Mouse (Mus musculus): Measurements from ENCODE around the gene Ncln. TPM values are rescaled to one million over a fixed set of nuclear protein-coding genes. Genes with fewer than 3 reads are reported as not detected.

Gene Ncln
- polyA plus RNA-seq, 1 experiment: 40.9 TPM

DNA sequence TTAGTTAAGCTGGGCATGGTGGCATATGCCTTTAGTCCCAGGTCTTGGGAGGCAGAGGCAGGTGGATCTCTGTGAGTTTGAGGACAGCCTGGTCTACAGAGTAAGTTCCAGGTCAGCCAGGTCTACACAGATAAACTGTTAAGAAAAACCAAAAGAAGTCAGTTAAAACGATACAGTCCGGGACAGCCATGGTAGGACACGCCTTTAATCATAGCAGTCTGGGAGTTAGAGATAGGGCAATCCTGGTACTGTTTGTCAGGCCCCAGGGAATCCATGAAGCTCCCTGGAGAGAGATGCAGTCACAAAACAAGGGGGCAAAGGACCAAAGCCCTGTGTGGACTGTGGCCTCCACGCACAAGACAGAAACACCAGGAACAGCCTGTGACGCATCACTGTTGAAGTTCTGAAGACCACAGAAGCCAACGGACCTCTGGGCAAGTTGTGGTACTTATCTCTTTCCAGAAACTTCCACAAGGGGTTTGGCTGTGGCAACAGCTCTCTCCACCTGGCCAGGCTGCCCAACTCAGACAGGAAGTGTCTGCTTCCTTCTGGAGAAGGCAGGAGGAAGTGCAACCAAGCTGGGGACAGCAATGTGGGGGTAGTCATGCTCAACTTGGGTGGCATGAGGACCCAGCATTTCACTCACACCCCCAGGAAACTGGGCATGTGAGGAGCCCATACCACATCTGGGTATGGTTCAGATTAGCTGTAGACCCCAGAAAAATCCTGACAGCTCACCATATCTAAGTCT is 23.2 kb upstream of the Ncln start:
- Histone ChIP-seq H3K4me1 (ENCODE audit: control insufficient read depth, insufficient read depth, low read length) (peaks cover 43% of the 10 kb centered on the region), H3K27ac (ENCODE audit: insufficient read depth, low read depth, low read length) (peak overlapping the region; percentile 91), H3K4me3 (ENCODE audit: insufficient read depth, low read length) (peak overlapping the region; percentile 33)
- TF ChIP-seq POLR2A (IDR thresholded peaks at IDR 0.05; ENCODE audit: borderline replicate concordance, low read depth, low read length) (no peak), CTCF (IDR thresholded peaks at IDR 0.05; ENCODE audit: low read depth, low read length) (no peak)

- peaks cover 43% of the 10 kb centered on the region for H3K4me1 ChIP-seq (ENCODE audit: control insufficient read depth, insufficient read depth, low read length)
- H3K4me3 ChIP-seq (ENCODE audit: insufficient read depth, low read length): no peak overlapping the region
- no peak overlapping the region for H3K27ac ChIP-seq (ENCODE audit: insufficient read depth, low read depth, low read length)
- peak; percentile 48; the same call in 1 of the 2 replicates for TF ChIP-seq CTCF (IDR thresholded peaks at IDR 0.05; ENCODE audit: low read depth, low read length)
- no peak for TF ChIP-seq POLR2A (IDR thresholded peaks at IDR 0.05; ENCODE audit: borderline replicate concordance, low read depth, low read length)
Observed at GRCm38 (mm10) chr10:81518546-81518945, 22.4 kb upstream of the Ncln start.

- Histone ChIP-seq H3K27ac (ENCODE audit: insufficient read depth, low read depth, low read length) (no peak overlapping the region), H3K4me1 (ENCODE audit: control insufficient read depth, insufficient read depth, low read length) (peaks cover 41% of the 10 kb centered on the region)
Observed at GRCm38 (mm10) chr10:81517227-81517626, 21.0 kb upstream of the Ncln start.

DNA sequence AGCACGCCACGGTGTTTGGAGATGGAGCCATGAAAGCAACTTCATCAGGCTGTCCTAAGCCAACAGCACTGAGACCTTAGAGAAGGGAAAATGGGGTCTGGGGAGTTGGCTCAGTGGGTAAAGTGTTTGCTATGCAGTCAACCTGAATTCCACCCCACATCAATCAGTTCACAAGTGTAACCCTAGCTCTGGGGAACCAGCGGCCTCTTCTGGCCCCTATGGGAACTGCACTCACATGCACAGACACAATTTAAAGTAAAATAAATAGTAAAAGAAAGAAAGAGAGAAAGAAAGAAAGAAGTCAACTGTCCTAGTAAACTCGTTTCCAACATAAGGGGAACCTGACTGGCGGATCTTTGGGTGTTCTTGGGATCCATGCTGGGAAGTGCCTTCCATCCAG is 17.6 kb upstream of the Ncln start:
- Histone ChIP-seq H3K27ac (ENCODE audit: insufficient read depth, low read depth, low read length) (no peak overlapping the region), H3K4me1 (ENCODE audit: control insufficient read depth, insufficient read depth, low read length) (peaks cover 19% of the 10 kb centered on the region), H3K4me3 (ENCODE audit: insufficient read depth, low read length) (no peak overlapping the region)
- no peak for TF ChIP-seq CTCF (IDR thresholded peaks at IDR 0.05; ENCODE audit: low read depth, low read length)
- TF ChIP-seq POLR2A (IDR thresholded peaks at IDR 0.05; ENCODE audit: borderline replicate concordance, low read depth, low read length): no peak

More at GRCm38 (mm10) chr10:81517227-81517626, 21.0 kb upstream of the Ncln start:
- no peak overlapping the region for H3K4me3 ChIP-seq (ENCODE audit: insufficient read depth, low read length)
- TF ChIP-seq POLR2A (IDR thresholded peaks at IDR 0.05; ENCODE audit: borderline replicate concordance, low read depth, low read length) (no peak), CTCF (IDR thresholded peaks at IDR 0.05; ENCODE audit: low read depth, low read length) (no peak)

DNA sequence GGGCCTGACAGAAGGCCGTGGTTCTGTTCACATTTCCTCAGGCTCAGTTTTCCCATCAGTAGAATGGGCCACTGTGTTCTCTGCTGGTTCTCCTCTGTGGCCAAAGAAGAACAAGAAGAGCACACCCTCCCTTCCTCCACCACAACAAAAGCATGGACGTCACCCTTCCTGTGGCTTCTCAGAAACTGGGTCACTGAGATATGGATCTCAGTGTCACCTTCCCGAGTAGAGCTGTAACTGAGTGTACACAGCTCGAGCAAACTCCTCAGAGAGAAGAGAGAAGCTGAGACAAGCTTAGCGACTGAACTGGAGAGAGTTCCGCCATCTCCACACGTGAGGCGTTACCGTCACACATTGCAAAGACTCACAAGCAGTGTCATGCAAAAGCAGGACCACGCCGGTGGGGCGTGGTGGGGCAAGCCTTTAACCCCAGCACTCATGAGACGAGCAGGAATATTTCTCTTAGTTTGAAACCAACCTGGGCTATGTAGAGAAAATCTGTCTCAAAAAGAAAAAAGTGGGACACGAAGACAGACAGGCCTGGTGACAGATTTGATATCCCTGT is 14.1 kb upstream of the Ncln start:
- TF ChIP-seq CTCF (IDR thresholded peaks at IDR 0.05; ENCODE audit: low read depth, low read length) (no peak), POLR2A (IDR thresholded peaks at IDR 0.05; ENCODE audit: borderline replicate concordance, low read depth, low read length) (no peak)
- Histone ChIP-seq H3K27ac (ENCODE audit: insufficient read depth, low read depth, low read length) (no peak overlapping the region), H3K4me3 (ENCODE audit: insufficient read depth, low read length) (no peak overlapping the region), H3K4me1 (ENCODE audit: control insufficient read depth, insufficient read depth, low read length) (no peaks in the 10 kb centered on the region)

DNA sequence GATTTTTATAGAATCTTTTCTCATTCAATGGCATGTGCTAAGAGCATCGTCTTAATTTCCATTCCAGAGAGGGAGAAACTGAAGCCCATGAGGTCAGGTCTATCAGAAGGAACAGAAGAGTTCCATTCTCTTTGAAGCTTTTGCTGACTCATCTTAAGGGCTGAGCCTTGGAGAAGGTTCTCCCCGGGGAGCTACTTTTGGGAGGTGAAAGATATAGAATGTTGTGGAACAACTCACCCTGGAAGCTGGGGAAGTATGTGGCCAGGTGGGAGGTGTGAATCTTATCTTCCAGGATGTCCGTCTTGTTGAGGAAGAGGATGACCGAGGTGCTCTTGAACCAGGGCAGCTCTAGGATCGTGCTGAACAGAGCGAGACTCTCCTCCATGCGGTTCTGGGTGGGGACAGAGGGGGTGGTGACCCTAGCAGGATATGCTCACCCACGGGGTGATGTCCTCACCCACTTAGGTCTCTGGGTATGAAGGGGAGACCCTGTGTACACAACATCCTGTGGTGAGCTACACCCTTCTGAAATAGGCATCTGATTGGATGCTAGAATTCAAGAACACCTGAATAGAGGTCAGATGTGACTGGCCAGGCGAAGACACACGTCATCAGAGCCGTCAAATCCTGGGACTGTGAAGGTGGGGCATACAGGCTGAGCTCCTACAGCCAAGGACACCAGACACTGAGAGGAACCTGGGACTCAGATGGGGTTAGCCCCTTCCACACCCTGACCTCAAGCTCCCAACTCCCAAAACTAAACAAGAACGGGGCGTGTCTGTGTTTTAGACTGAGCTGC is 11.7 kb upstream of the Ncln start:
- H3K27ac ChIP-seq (ENCODE audit: insufficient read depth, low read depth, low read length): no peak overlapping the region
- no peaks in the 10 kb centered on the region for H3K4me1 ChIP-seq (ENCODE audit: control insufficient read depth, insufficient read depth, low read length)
- TF ChIP-seq CTCF (IDR thresholded peaks at IDR 0.05; ENCODE audit: low read depth, low read length) (no peak), POLR2A (IDR thresholded peaks at IDR 0.05; ENCODE audit: borderline replicate concordance, low read depth, low read length) (no peak)
- no peak overlapping the region for H3K4me3 ChIP-seq (ENCODE audit: insufficient read depth, low read length)

- TF ChIP-seq CTCF (IDR thresholded peaks at IDR 0.05; ENCODE audit: low read depth, low read length) (no peak), POLR2A (IDR thresholded peaks at IDR 0.05; ENCODE audit: borderline replicate concordance, low read depth, low read length) (no peak)
Observed at GRCm38 (mm10) chr10:81507095-81507494, 10.9 kb upstream of the Ncln start.

DNA sequence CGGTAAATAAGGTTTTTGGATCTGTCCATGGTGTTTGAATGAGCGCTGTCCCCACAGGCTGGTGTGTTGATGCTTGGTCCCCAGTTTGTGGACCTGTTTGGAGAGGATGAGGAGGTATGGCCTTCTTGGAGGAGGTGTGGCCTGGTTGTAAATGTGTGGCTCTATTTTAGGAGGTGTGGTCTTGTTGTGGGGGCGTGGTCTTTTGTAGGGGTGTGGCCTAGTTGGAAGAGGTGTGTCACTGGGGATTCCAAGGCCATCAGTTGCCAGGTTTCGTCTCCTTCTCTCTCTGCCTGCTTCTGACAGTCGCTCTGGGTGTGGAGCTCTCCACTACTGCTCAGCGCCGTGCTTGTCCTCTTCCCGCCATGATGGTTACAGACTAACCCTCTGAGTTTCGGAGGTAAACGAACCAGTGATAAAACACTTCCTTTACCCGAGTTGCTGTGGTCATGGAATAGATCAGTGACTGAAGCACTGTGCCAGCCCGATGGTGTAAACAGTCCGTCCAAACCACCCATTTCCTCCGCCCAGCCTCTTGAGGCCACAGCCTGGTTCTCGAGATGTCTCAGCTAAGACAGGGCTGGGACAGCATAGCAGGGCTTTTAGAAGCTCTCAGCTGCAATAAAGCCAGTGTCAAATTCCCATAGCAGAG is 8.9 kb upstream of the Ncln start:
- Histone ChIP-seq H3K4me1 (ENCODE audit: control insufficient read depth, insufficient read depth, low read length) (no peaks in the 10 kb centered on the region), H3K27ac (ENCODE audit: insufficient read depth, low read depth, low read length) (no peak overlapping the region), H3K4me3 (ENCODE audit: insufficient read depth, low read length) (no peak overlapping the region)
- no peak for TF ChIP-seq CTCF (IDR thresholded peaks at IDR 0.05; ENCODE audit: low read depth, low read length)
- no peak for TF ChIP-seq POLR2A (IDR thresholded peaks at IDR 0.05; ENCODE audit: borderline replicate concordance, low read depth, low read length)

More at GRCm38 (mm10) chr10:81507095-81507494, 10.9 kb upstream of the Ncln start:
- Histone ChIP-seq H3K4me1 (ENCODE audit: control insufficient read depth, insufficient read depth, low read length) (no peaks in the 10 kb centered on the region), H3K4me3 (ENCODE audit: insufficient read depth, low read length) (no peak overlapping the region), H3K27ac (ENCODE audit: insufficient read depth, low read depth, low read length) (no peak overlapping the region)

- TF ChIP-seq POLR2A (IDR thresholded peaks at IDR 0.05; ENCODE audit: borderline replicate concordance, low read depth, low read length): no peak
- TF ChIP-seq CTCF (IDR thresholded peaks at IDR 0.05; ENCODE audit: low read depth, low read length): peak; percentile 86
- Histone ChIP-seq H3K4me1 (ENCODE audit: control insufficient read depth, insufficient read depth, low read length) (peaks cover 6% of the 10 kb centered on the region), H3K4me3 (ENCODE audit: insufficient read depth, low read length) (no peak overlapping the region), H3K27ac (ENCODE audit: insufficient read depth, low read depth, low read length) (no peak overlapping the region)
Observed at GRCm38 (mm10) chr10:81502658-81503057, 6.5 kb upstream of the Ncln start.

Data from bone marrow macrophage, adult 2 months (primary cell).